Mouse (Mus musculus): ENCODE data around the gene Notch1.

DNA sequence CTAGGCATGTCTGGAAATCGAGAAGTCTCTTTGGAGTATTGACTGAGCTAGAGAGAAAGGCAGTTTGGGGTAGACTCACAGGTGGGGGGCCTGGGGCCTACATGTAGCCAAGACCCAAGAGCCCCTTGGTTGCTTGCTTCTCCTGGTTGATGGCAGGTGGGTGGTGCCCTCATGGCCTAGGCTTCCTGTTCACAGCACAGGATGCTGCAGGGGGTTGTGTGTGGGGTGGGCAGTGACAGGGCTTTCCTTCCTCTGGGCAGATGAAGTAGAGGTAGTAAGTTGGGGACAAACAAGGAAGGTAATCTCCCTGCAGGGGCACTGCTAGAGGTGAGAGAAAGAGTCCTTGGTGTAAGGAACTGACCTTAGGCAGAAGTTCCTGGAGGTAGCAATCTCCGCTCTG, 35.6 kb upstream of the Notch1 start:
- TF ChIP-seq CTCF (IDR thresholded peaks at IDR 0.05; ENCODE audit: borderline replicate concordance, control insufficient read depth, extremely low read depth, insufficient read depth, low read length, poor library complexity) (no peak), POLR2A (IDR thresholded peaks at IDR 0.05; ENCODE audit: control insufficient read depth, extremely low read depth, insufficient read depth, low read length, poor library complexity) (no peak)
